Mouse (Mus musculus): ENCODE results near the gene Nipal1. TPM values are rescaled to one million over a fixed set of nuclear protein-coding genes. Genes with fewer than 3 reads are reported as not detected.

The Nipal1 gene
- polyA plus RNA-seq, 1 experiment: 0.93 TPM

GRCm38 (mm10) chr5:72634791-72635271, 12.8 kb upstream of the Nipal1 start:
- no peaks in the 10 kb centered on the region for H3K4me1 ChIP-seq (ENCODE audit: control insufficient read depth, insufficient read depth, low read length)
- no peak overlapping the region for H3K9ac ChIP-seq (ENCODE audit: low read depth, poor library complexity, severe bottlenecking)
- H3K36me3 ChIP-seq (ENCODE audit: control insufficient read depth, insufficient read depth, low read length, poor library complexity, severe bottlenecking): no peaks in the 10 kb centered on the region
- TF ChIP-seq EP300 (IDR thresholded peaks at IDR 0.05; ENCODE audit: insufficient read depth, low read depth, low read length) (no peak), CTCF (IDR thresholded peaks at IDR 0.05; ENCODE audit: low read depth, low read length) (no peak), POLR2A (IDR thresholded peaks at IDR 0.05; ENCODE audit: insufficient read depth, low read length) (no peak)
- no peaks in the 10 kb centered on the region for H3K9me3 ChIP-seq (replicated peaks; ENCODE audit: control insufficient read depth, insufficient read depth, low read length, poor library complexity, severe bottlenecking)
- no peak overlapping the region for H3K27ac ChIP-seq (ENCODE audit: insufficient read depth, low read length)
- no peaks in the 10 kb centered on the region for H3K27me3 ChIP-seq (ENCODE audit: control insufficient read depth, insufficient read depth, low read length, poor library complexity, severe bottlenecking)
- H3K4me3 ChIP-seq (ENCODE audit: low read depth, low read length): no peak overlapping the region

DNA sequence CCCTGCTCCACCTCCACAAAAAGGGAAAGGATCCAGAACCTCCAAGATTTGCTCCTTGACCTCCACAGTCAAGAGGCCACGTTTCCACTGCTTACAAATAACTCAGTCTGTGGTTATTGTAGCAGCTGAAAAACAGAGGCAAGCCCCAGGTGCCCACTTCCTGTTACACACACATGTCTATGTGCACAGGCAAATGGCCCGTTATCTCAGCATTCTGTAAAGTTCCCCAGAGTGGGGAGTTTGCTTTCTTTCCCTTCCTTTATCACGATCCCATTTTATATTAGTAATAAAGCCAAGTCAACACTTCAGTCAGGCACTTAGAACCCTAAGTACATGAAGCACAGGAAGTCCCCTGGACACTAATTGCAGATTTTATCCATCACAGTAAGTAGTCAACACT, 11.5 kb upstream of the Nipal1 start:
- Histone ChIP-seq H3K27me3 (ENCODE audit: control insufficient read depth, insufficient read depth, low read length, poor library complexity, severe bottlenecking) (no peaks in the 10 kb centered on the region), H3K27ac (ENCODE audit: insufficient read depth, low read length) (no peak overlapping the region), H3K4me1 (ENCODE audit: control insufficient read depth, insufficient read depth, low read length) (no peaks in the 10 kb centered on the region), H3K9ac (ENCODE audit: low read depth, poor library complexity, severe bottlenecking) (no peak overlapping the region), H3K9me3 (replicated peaks; ENCODE audit: control insufficient read depth, insufficient read depth, low read length, poor library complexity, severe bottlenecking) (no peaks in the 10 kb centered on the region), H3K4me3 (ENCODE audit: low read depth, low read length) (no peak overlapping the region), H3K36me3 (ENCODE audit: control insufficient read depth, insufficient read depth, low read length, poor library complexity, severe bottlenecking) (no peaks in the 10 kb centered on the region)
- TF ChIP-seq CTCF (IDR thresholded peaks at IDR 0.05; ENCODE audit: low read depth, low read length): no peak
- TF ChIP-seq POLR2A (IDR thresholded peaks at IDR 0.05; ENCODE audit: insufficient read depth, low read length): no peak
- TF ChIP-seq EP300 (IDR thresholded peaks at IDR 0.05; ENCODE audit: insufficient read depth, low read depth, low read length): no peak

DNA sequence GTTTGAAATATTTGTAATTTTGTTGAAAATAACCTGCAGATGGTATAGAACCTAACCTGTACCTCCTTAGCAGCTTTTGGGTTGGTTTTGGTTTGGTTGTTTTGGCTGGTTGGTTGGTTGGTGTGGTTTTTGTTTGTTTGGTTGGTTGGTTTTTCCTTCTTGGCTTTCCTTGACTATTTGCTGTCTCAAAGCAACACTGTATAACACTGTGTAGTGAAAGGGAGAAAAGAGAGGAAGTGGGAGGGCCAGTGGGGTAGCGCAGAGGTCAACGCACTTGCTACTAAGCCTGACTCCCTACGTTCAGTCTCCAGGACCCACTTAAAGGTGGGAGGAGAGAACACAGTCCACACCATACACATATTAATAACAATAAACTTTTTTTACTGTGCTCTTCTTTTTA, 11.0 kb upstream of the Nipal1 start:
- no peaks in the 10 kb centered on the region for H3K4me1 ChIP-seq (ENCODE audit: control insufficient read depth, insufficient read depth, low read length)
- TF ChIP-seq CTCF (IDR thresholded peaks at IDR 0.05; ENCODE audit: low read depth, low read length) (no peak), POLR2A (IDR thresholded peaks at IDR 0.05; ENCODE audit: insufficient read depth, low read length) (no peak), EP300 (IDR thresholded peaks at IDR 0.05; ENCODE audit: insufficient read depth, low read depth, low read length) (no peak)
- no peak overlapping the region for H3K4me3 ChIP-seq (ENCODE audit: low read depth, low read length)
- no peak overlapping the region for H3K9ac ChIP-seq (ENCODE audit: low read depth, poor library complexity, severe bottlenecking)
- no peaks in the 10 kb centered on the region for H3K9me3 ChIP-seq (replicated peaks; ENCODE audit: control insufficient read depth, insufficient read depth, low read length, poor library complexity, severe bottlenecking)
- no peaks in the 10 kb centered on the region for H3K36me3 ChIP-seq (ENCODE audit: control insufficient read depth, insufficient read depth, low read length, poor library complexity, severe bottlenecking)
- H3K27ac ChIP-seq (ENCODE audit: insufficient read depth, low read length): no peak overlapping the region
- no peaks in the 10 kb centered on the region for H3K27me3 ChIP-seq (ENCODE audit: control insufficient read depth, insufficient read depth, low read length, poor library complexity, severe bottlenecking)

GRCm38 (mm10) chr5:72640072-72640471, 7.5 kb upstream of the Nipal1 start:
- H3K4me1 ChIP-seq (ENCODE audit: control insufficient read depth, insufficient read depth, low read length): no peaks in the 10 kb centered on the region
- no peaks in the 10 kb centered on the region for H3K36me3 ChIP-seq (ENCODE audit: control insufficient read depth, insufficient read depth, low read length, poor library complexity, severe bottlenecking)
- no peaks in the 10 kb centered on the region for H3K27me3 ChIP-seq (ENCODE audit: control insufficient read depth, insufficient read depth, low read length, poor library complexity, severe bottlenecking)
- TF ChIP-seq POLR2A (IDR thresholded peaks at IDR 0.05; ENCODE audit: insufficient read depth, low read length) (no peak), CTCF (IDR thresholded peaks at IDR 0.05; ENCODE audit: low read depth, low read length) (no peak), EP300 (IDR thresholded peaks at IDR 0.05; ENCODE audit: insufficient read depth, low read depth, low read length) (no peak)
- H3K4me3 ChIP-seq (ENCODE audit: low read depth, low read length): no peak overlapping the region
- H3K27ac ChIP-seq (ENCODE audit: insufficient read depth, low read length): no peak overlapping the region
- no peaks in the 10 kb centered on the region for H3K9me3 ChIP-seq (replicated peaks; ENCODE audit: control insufficient read depth, insufficient read depth, low read length, poor library complexity, severe bottlenecking)
- no peak overlapping the region for H3K9ac ChIP-seq (ENCODE audit: low read depth, poor library complexity, severe bottlenecking)

DNA sequence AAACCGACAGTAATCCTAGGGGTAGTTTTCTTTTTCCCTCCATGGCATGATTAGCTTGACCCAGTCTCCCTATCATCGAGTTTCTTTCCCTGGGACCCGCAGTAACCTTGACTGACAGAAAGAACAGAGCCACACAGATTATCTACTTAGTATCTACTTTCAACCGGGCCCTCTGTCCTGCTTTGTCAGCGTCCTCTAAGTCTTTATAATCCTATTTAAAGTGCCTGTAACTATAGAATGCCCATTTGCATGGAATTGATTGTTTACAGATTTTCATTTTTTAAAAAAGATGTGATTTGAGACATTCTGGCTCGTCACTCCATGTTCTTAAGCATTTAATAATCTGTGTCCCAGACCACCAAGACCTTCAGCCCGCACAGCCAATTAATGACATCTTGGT, 3.9 kb upstream of the Nipal1 start:
- Histone ChIP-seq H3K27me3 (ENCODE audit: control insufficient read depth, insufficient read depth, low read length, poor library complexity, severe bottlenecking) (no peaks in the 10 kb centered on the region), H3K4me3 (ENCODE audit: low read depth, low read length) (no peak overlapping the region), H3K9ac (ENCODE audit: low read depth, poor library complexity, severe bottlenecking) (no peak overlapping the region), H3K9me3 (replicated peaks; ENCODE audit: control insufficient read depth, insufficient read depth, low read length, poor library complexity, severe bottlenecking) (no peaks in the 10 kb centered on the region), H3K36me3 (ENCODE audit: control insufficient read depth, insufficient read depth, low read length, poor library complexity, severe bottlenecking) (no peaks in the 10 kb centered on the region), H3K27ac (ENCODE audit: insufficient read depth, low read length) (no peak overlapping the region), H3K4me1 (ENCODE audit: control insufficient read depth, insufficient read depth, low read length) (no peaks in the 10 kb centered on the region)
- TF ChIP-seq EP300 (IDR thresholded peaks at IDR 0.05; ENCODE audit: insufficient read depth, low read depth, low read length): no peak
- TF ChIP-seq POLR2A (IDR thresholded peaks at IDR 0.05; ENCODE audit: insufficient read depth, low read length): no peak
- no peak for TF ChIP-seq CTCF (IDR thresholded peaks at IDR 0.05; ENCODE audit: low read depth, low read length)

DNA sequence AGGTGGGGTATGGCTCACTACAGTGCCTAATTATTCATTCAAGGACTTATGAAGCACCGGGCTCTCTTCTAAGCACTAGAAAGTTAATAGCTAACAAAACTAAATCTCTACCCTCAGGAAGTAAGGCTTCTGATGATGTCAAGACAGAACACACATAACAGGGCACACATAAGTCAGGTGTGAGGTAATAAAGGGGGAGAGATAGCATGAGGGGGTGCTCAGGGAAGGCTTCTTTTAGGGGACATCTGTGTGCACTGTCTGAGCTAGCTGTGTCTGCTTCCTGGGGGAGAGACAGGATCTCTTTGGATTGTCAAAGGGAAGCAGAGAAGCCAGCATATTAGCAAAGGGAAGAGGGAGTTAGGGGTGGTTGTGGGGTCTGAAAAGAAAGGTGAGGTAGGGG, 3.4 kb upstream of the Nipal1 start, which contains the start of gene Cnga1:
Cnga1 (minus strand) TSS at position 101 of the 400 bp plus-strand sequence.
- H3K9ac ChIP-seq (ENCODE audit: low read depth, poor library complexity, severe bottlenecking): no peak within 1 kb of the TSS

More for the DNA sequence above, 3.4 kb upstream of the Nipal1 start, which contains the start of gene Cnga1:
- H3K36me3 ChIP-seq (ENCODE audit: control insufficient read depth, insufficient read depth, low read length, poor library complexity, severe bottlenecking): no peaks in the 10 kb centered on the region
- no peak for TF ChIP-seq POLR2A (IDR thresholded peaks at IDR 0.05; ENCODE audit: insufficient read depth, low read length)
- no peak for TF ChIP-seq EP300 (IDR thresholded peaks at IDR 0.05; ENCODE audit: insufficient read depth, low read depth, low read length)
- TF ChIP-seq CTCF (IDR thresholded peaks at IDR 0.05; ENCODE audit: low read depth, low read length): no peak
- no peak within 1 kb of the TSS for H3K27ac ChIP-seq (ENCODE audit: insufficient read depth, low read length)
- no peak within 1 kb of the TSS for H3K4me3 ChIP-seq (ENCODE audit: low read depth, low read length)
- H3K9me3 ChIP-seq (replicated peaks; ENCODE audit: control insufficient read depth, insufficient read depth, low read length, poor library complexity, severe bottlenecking): no peaks in the 10 kb centered on the region
- no peaks in the 10 kb centered on the region for H3K27me3 ChIP-seq (ENCODE audit: control insufficient read depth, insufficient read depth, low read length, poor library complexity, severe bottlenecking)
- H3K4me1 ChIP-seq (ENCODE audit: control insufficient read depth, insufficient read depth, low read length): no peaks in the 10 kb centered on the region

Data from ES-Bruce4 (cell line).